Mouse (Mus musculus): ENCODE measurements at regions not wholly inside any gene's neighbourhood (a gene's known extent, or its start where the extent isn't known, plus 50 kb on each side); places are given as distances from the start of the nearest gene placed in this dataset.

DNA sequence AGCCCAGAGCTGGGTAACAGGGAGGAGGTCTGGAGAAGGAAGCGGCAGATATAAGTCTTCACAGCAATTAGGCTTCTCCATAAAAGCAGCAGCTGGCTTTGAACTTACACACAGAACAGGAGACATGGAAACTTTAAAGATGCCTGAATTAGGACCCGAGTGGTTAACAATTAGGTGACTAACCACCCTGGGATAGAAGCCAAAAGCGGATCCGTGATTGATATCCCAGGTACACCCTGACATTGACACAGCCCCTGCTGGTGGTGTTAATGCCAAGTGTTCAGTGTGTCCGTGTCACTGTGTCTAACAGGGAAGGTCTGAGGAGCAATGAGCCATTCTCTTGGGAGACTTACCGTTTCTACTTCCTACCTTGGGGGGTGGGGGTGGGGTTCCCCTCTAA is 92.9 kb upstream of the Klf14 start:
- TF ChIP-seq MAX (IDR thresholded peaks at IDR 0.05) (peak; percentile 40), CTCF (IDR thresholded peaks at IDR 0.05; ENCODE audit: control insufficient read depth, insufficient read depth, insufficient read length) (no peak), USF1 (IDR thresholded peaks at IDR 0.05; ENCODE audit: low read depth) (no peak), MYOG (IDR thresholded peaks at IDR 0.05; ENCODE audit: control insufficient read depth, extremely low read depth, insufficient read length) (no peak), MYOD1 (IDR thresholded peaks at IDR 0.05; ENCODE audit: control insufficient read depth, insufficient read length, low read depth) (no peak)

Measured in C2C12 (cell line).